Mouse (Mus musculus) CD4-positive naive resting alpha-beta T cell, adult 57 days (primary cell): ENCODE measurements around the gene Cacnb3. TPM values are rescaled to one million over a fixed set of nuclear protein-coding genes. Genes with fewer than 3 reads are reported as not detected.

Experiments used
- total RNA-seq: library from RNA; stranded (reverse); gene quantifications from one replicate; pipeline ENCODE4 v1.2.4, GENCODE M21; 2023

The Cacnb3 gene
- 1.5 TPM for total RNA-seq

GRCm38 (mm10) chr15:98630540-98630939, at the start of gene Cacnb3:
Gene Cacnb3, plus strand, starts transcription at chr15:98630840.

GRCm38 (mm10) chr15:98609331-98610130, 21.1 kb upstream of the Cacnb3 start, which contains the start of gene Adcy6:
Gene Adcy6, minus strand, starts transcription at chr15:98610076.

GRCm38 (mm10) chr15:98662567-98663545, 32.2 kb downstream of the Cacnb3 start, which contains the start of gene Ddx23:
Gene Ddx23, minus strand, starts transcription at chr15:98662894.

GRCm38 (mm10) chr15:98676940-98677728, 46.5 kb downstream of the Cacnb3 start, which contains the start of gene Rnd1:
Gene Rnd1, minus strand, starts transcription at chr15:98677461.

Other genes with a start within 250 kb of the Cacnb3 start
- gene Olfr283, start 249.9 kb upstream of the Cacnb3 start, total RNA-seq, result not detected
- gene Olfr282, start 199.6 kb upstream of the Cacnb3 start, total RNA-seq, result not detected
- not detected for gene Olfr281, start 178.3 kb upstream of the Cacnb3 start, total RNA-seq
- gene OR5BS1P, start 160.9 kb upstream of the Cacnb3 start, total RNA-seq, result not detected
- not detected for gene Lalba, start 148.1 kb upstream of the Cacnb3 start, total RNA-seq
- not detected for gene Olfr279, start 138.4 kb upstream of the Cacnb3 start, total RNA-seq
- gene Kansl2, start 96.6 kb upstream of the Cacnb3 start, total RNA-seq, result 63.2 TPM
- 136 TPM for gene Ccnt1, start 59.9 kb upstream of the Cacnb3 start, total RNA-seq
- not detected for gene 4930415O20Rik, start 59.8 kb upstream of the Cacnb3 start, total RNA-seq
- 43.6 TPM for gene Adcy6, start 20.8 kb upstream of the Cacnb3 start, total RNA-seq
- gene Ddx23, start 32.1 kb downstream of the Cacnb3 start, total RNA-seq, result 139 TPM
- gene Rnd1, start 46.6 kb downstream of the Cacnb3 start, total RNA-seq, result 0.44 TPM
- gene Ccdc65, start 77.4 kb downstream of the Cacnb3 start, total RNA-seq, result not detected
- gene Fkbp11, start 97.4 kb downstream of the Cacnb3 start, total RNA-seq, result 3.0 TPM
- 103 TPM for gene Arf3, start 132.4 kb downstream of the Cacnb3 start, total RNA-seq
- not detected for gene Wnt10b, start 147.3 kb downstream of the Cacnb3 start, total RNA-seq
- not detected for gene Wnt1, start 159.0 kb downstream of the Cacnb3 start, total RNA-seq
- not detected for gene Ddn, start 178.7 kb downstream of the Cacnb3 start, total RNA-seq
- gene Prkag1, start 200.7 kb downstream of the Cacnb3 start, total RNA-seq, result 116 TPM
- gene Kmt2d, start 240.4 kb downstream of the Cacnb3 start, total RNA-seq, result 279 TPM